Mouse (Mus musculus): ENCODE measurements around the gene Dpm1.

Gene Dpm1

DNA sequence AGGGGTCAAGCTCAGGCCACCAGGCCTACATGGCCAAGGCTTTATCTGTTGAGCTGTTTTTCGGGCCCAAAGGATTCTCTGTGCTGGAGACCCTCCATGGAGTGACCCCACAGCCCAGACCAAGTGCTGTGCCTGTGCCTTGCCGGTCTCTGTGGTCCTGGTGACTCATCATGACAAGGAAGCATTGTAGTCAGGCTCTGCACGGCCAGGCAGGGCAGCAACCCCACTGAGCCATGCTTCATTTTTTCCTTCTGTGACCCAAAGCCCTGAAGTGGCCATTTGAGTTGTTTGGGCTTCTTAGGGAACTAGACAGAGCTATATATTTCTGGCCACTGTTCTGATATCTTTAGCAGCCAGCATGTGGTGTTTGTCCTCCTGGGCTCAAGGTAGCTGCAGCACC, 62.6 kb downstream of the Dpm1 start:
- DNase-seq (ENCODE audit: extremely low read depth, insufficient read length, low spot score) = peak; percentile 36

- no peak for DNase-seq (ENCODE audit: extremely low read depth, insufficient read length, low spot score)
Observed at GRCm38 (mm10) chr2:168166750-168167460, 63.5 kb downstream of the Dpm1 start.

GRCm38 (mm10) chr2:168161978-168162377, 68.4 kb downstream of the Dpm1 start:
- no peak for DNase-seq (ENCODE audit: extremely low read depth, insufficient read length, low spot score)

DNA sequence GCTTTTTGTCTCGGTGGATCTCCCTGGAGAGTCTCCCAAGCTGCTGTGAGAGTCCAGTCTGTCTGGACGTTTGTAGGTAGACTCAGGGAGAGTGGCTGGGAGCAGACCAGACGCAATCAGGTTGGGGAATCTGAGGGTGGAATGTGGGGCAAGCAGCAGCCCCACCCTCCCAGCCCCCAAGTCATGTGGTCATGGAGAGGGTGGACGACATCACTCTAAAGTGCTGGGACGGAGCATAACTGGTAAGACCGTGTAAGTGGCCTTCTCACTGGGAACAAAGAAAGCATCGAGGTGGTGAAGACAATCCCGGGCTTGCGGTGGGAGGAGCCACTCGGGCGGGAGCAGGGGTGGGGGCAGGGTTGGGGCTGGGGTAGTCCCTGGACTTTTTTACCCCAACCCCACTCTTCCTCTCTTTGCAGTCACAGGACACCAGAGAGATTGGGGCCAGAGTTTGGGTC, 68.8 kb downstream of the Dpm1 start:
- no peak for DNase-seq (ENCODE audit: extremely low read depth, insufficient read length, low spot score)

GRCm38 (mm10) chr2:168160370-168160930, 69.9 kb downstream of the Dpm1 start:
- no peak for DNase-seq (ENCODE audit: extremely low read depth, insufficient read length, low spot score)

All from 3134 (cell line).